Mouse (Mus musculus) liver, embryonic 12.5 days (tissue): ENCODE measurements around the gene Rpusd1. TPM values are rescaled to one million over a fixed set of nuclear protein-coding genes. Genes with fewer than 3 reads are reported as not detected.

ENCODE experiments used
- ATAC-seq: fragments of 200-750 bp; cut with Nextera tagmentation; 2 replicates; pipeline ENCODE4 v1.8.0; 2017; ENCODE audit warnings: moderate number of reproducible peaks, mild to moderate bottlenecking, moderate library complexity
- H3K27ac ChIP-seq: fragments of 300-500 bp; sonication (generic); 2 replicates; pipeline ENCODE4 v1.5.1; 2016; ENCODE audit warnings: mild to moderate bottlenecking
- H3K27me3 ChIP-seq: fragments of 300-500 bp; sonication (generic); replicated peaks from 2 replicates; pipeline ENCODE4 v1.6.1; 2016; ENCODE audit warnings: mild to moderate bottlenecking, moderate library complexity
- H3K36me3 ChIP-seq: fragments of 300-500 bp; sonication (generic); 2 replicates; pipeline ENCODE4 v1.6.1; 2016; ENCODE audit warnings: mild to moderate bottlenecking, moderate library complexity
- H3K4me1 ChIP-seq: fragments of 300-500 bp; sonication (generic); 2 replicates; pipeline ENCODE4 v1.6.1; 2016
- H3K4me2 ChIP-seq: fragments of 300-500 bp; sonication (generic); 2 replicates; pipeline ENCODE4 v1.6.1; 2016; ENCODE audit warnings: mild to moderate bottlenecking, moderate library complexity
- H3K4me3 ChIP-seq: fragments of 300-500 bp; sonication (generic); 2 replicates; pipeline ENCODE4 v1.5.1; 2016; ENCODE audit warnings: mild to moderate bottlenecking, moderate library complexity
- H3K9ac ChIP-seq: fragments of 300-500 bp; sonication (generic); 2 replicates; pipeline ENCODE4 v1.6.1; 2016; ENCODE audit warnings: mild to moderate bottlenecking, moderate library complexity
- H3K9me3 ChIP-seq: fragments of 300-500 bp; sonication (generic); replicated peaks from 2 replicates; pipeline ENCODE4 v1.6.1; 2016; ENCODE audit warnings: mild to moderate bottlenecking, moderate library complexity
- WGBS: fragments of 180-500 bp; shearing (Covaris S2); methylation state at CpG from one replicate; pipeline ENCODE4 v1.1.7; 2016; ENCODE audit not compliant: insufficient replicate concordance; 5-methylcytosine and 5-hydroxymethylcytosine counted together
- polyA plus RNA-seq: library from polyadenylated mRNA; unstranded; fragments of >200 nt; fragmentation: Nextera tagmentation; extraction: Ambion mirVana; gene quantifications from 2 replicates; pipeline ENCODE4 v1.2.1, GENCODE M21; 2016

Gene Rpusd1
- 8.8 and 10.3 TPM in 2 replicates for polyA plus RNA-seq

GRCm38 (mm10) chr17:25727265-25728008 is at the start of gene Rpusd1, which contains the start of gene Chtf18:
Rpusd1 (plus strand) TSS chr17:25727670.
Chtf18 (minus strand) TSS chr17:25727419.
- Histone ChIP-seq H3K36me3 (peaks cover 57% of the 10 kb centered on the region), H3K4me2 (peak within 1 kb of the TSS; percentile 93), H3K9ac (peak within 1 kb of the TSS; percentile 80), H3K27ac (peak within 1 kb of the TSS; percentile 47), H3K4me3 (peak within 1 kb of the TSS; percentile 75), H3K4me1 (peaks cover 38% of the 10 kb centered on the region), H3K9me3 (no peaks in the 10 kb centered on the region), H3K27me3 (no peaks in the 10 kb centered on the region)
- WGBS: 1% methylated on average over 37 of the region's 37 CpGs
- ATAC-seq: peak; percentile 97

- Histone ChIP-seq H3K9ac (no peak overlapping the region), H3K4me3 (no peak overlapping the region), H3K36me3 (no peaks in the 10 kb centered on the region), H3K9me3 (no peaks in the 10 kb centered on the region), H3K27me3 (peaks cover 13% of the 10 kb centered on the region), H3K27ac (no peak overlapping the region), H3K4me1 (no peaks in the 10 kb centered on the region), H3K4me2 (no peak overlapping the region)
- no peak for ATAC-seq
- 47% methylated on average over 6 of the region's 6 CpGs for WGBS
Measured at GRCm38 (mm10) chr17:25677969-25678368, 49.5 kb upstream of the Rpusd1 start.

GRCm38 (mm10) chr17:25679818-25680217 is 47.7 kb upstream of the Rpusd1 start:
- ATAC-seq: no peak
- no peak overlapping the region for H3K9ac ChIP-seq
- no peaks in the 10 kb centered on the region for H3K4me1 ChIP-seq
- H3K27ac ChIP-seq: no peak overlapping the region
- no peak overlapping the region for H3K4me3 ChIP-seq
- 22% methylated on average over 5 of the region's 5 CpGs for WGBS
- no peaks in the 10 kb centered on the region for H3K9me3 ChIP-seq
- no peak overlapping the region for H3K4me2 ChIP-seq
- peaks cover 23% of the 10 kb centered on the region for H3K27me3 ChIP-seq
- no peaks in the 10 kb centered on the region for H3K36me3 ChIP-seq

- no peak overlapping the region for H3K4me2 ChIP-seq
- peaks cover 40% of the 10 kb centered on the region for H3K27me3 ChIP-seq
- no peak overlapping the region for H3K4me3 ChIP-seq
- WGBS: 55% methylated on average over 4 of the region's 4 CpGs
- H3K4me1 ChIP-seq: no peaks in the 10 kb centered on the region
- no peak for ATAC-seq
- H3K9me3 ChIP-seq: no peaks in the 10 kb centered on the region
- no peak overlapping the region for H3K9ac ChIP-seq
- H3K27ac ChIP-seq: no peak overlapping the region
- no peaks in the 10 kb centered on the region for H3K36me3 ChIP-seq
Measured at GRCm38 (mm10) chr17:25681636-25682035, 45.8 kb upstream of the Rpusd1 start.

GRCm38 (mm10) chr17:25686323-25686722 is 41.1 kb upstream of the Rpusd1 start:
- Histone ChIP-seq H3K27me3 (peaks cover 50% of the 10 kb centered on the region), H3K36me3 (no peaks in the 10 kb centered on the region), H3K4me1 (no peaks in the 10 kb centered on the region), H3K4me3 (no peak overlapping the region), H3K4me2 (no peak overlapping the region), H3K9ac (no peak overlapping the region), H3K27ac (no peak overlapping the region), H3K9me3 (no peaks in the 10 kb centered on the region)
- no peak for ATAC-seq
- WGBS: 32% methylated on average over 7 of the region's 7 CpGs

GRCm38 (mm10) chr17:25688922-25689321 is 38.5 kb upstream of the Rpusd1 start:
- H3K27me3 ChIP-seq: peaks cover 46% of the 10 kb centered on the region
- H3K27ac ChIP-seq: no peak overlapping the region
- WGBS: 62% methylated on average over 4 of the region's 4 CpGs
- no peaks in the 10 kb centered on the region for H3K36me3 ChIP-seq
- no peaks in the 10 kb centered on the region for H3K9me3 ChIP-seq
- no peak overlapping the region for H3K4me3 ChIP-seq
- H3K4me1 ChIP-seq: no peaks in the 10 kb centered on the region
- H3K4me2 ChIP-seq: no peak overlapping the region
- H3K9ac ChIP-seq: no peak overlapping the region
- ATAC-seq: no peak

GRCm38 (mm10) chr17:25696263-25696662 is 31.2 kb upstream of the Rpusd1 start:
- no peak; the same call in 1 of the 2 replicates for ATAC-seq
- WGBS: 25% methylated on average over 1 of the region's 1 CpGs
- H3K27ac ChIP-seq: no peak overlapping the region

DNA sequence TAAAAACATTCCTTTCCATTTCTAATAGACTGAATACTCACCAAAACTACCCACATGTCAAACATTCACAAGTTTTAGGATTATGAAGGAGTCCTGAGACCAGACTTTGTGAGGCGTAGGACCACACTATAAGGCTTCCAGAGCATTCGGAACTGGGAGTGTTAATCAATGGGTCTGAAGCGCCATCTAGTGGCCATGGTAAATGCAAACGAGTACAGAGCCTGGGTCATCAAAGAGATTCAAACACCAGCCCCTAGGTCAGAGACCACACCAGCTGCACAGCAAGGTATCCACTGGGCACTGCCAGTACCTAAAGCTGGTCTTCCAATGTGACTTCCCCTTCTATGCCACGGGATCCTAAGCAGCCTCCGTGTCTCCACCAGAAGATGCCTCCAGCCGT is 29.0 kb upstream of the Rpusd1 start:
- Histone ChIP-seq H3K4me2 (no peak overlapping the region), H3K9me3 (no peaks in the 10 kb centered on the region), H3K27ac (no peak overlapping the region), H3K36me3 (no peaks in the 10 kb centered on the region), H3K4me1 (no peaks in the 10 kb centered on the region), H3K4me3 (no peak overlapping the region), H3K27me3 (peaks cover 6% of the 10 kb centered on the region; the same call in 1 of the 2 replicates), H3K9ac (no peak overlapping the region)
- 18% methylated on average over 7 of the region's 7 CpGs for WGBS
- ATAC-seq: no peak

More at GRCm38 (mm10) chr17:25696263-25696662, 31.2 kb upstream of the Rpusd1 start:
- no peak overlapping the region for H3K4me3 ChIP-seq
- no peaks in the 10 kb centered on the region for H3K9me3 ChIP-seq
- no peaks in the 10 kb centered on the region for H3K36me3 ChIP-seq
- H3K27me3 ChIP-seq: 0 out of 2 replicates have a peak, but pooled peaks cover 6% of the 10 kb centered on the region
- H3K9ac ChIP-seq: no peak overlapping the region
- no peak overlapping the region for H3K4me2 ChIP-seq
- no peaks in the 10 kb centered on the region for H3K4me1 ChIP-seq

DNA sequence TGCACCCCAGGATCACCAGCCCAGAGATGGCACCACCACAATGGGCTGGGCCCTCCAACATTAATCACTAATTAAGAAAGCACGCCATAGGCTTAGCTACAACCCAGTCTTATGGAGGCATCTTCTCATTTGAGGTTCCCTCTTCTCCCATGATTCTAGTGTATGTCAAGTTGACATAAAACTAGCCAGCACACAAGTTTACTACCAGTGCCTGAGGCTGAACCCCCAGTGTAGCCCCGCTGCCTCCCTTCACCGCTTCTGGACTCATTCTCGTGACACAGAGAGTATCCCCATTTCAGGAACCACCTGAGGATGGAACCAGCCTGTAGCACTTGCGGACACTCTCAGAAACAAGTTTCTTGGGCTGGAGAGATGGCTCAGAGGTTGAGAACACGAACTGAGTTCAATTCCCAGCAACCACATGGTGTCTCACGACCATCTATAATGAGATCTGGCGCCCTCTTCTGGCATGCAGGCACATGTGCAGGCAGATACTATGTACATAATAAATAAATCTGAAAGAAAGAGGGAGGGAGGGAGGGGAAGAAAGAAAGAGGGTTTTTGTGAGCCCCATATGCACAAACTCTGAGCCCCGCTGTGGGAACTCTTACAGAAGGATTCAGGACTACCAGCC is 26.5 kb upstream of the Rpusd1 start:
- WGBS: 52% methylated on average over 9 of the region's 9 CpGs
- no peak overlapping the region for H3K4me3 ChIP-seq
- H3K9ac ChIP-seq: no peak overlapping the region
- ATAC-seq: no peak
- H3K27ac ChIP-seq: no peak overlapping the region
- no peaks in the 10 kb centered on the region for H3K36me3 ChIP-seq
- H3K4me2 ChIP-seq: no peak overlapping the region
- H3K27me3 ChIP-seq: peaks cover 6% of the 10 kb centered on the region; the same call in 1 of the 2 replicates
- no peaks in the 10 kb centered on the region for H3K9me3 ChIP-seq
- H3K4me1 ChIP-seq: no peaks in the 10 kb centered on the region

- 67% methylated on average over 2 of the region's 2 CpGs for WGBS
- H3K4me1 ChIP-seq: no peaks in the 10 kb centered on the region
- peaks cover 16% of the 10 kb centered on the region for H3K27me3 ChIP-seq
- no peak overlapping the region for H3K9ac ChIP-seq
- H3K4me3 ChIP-seq: no peak overlapping the region
- H3K36me3 ChIP-seq: no peaks in the 10 kb centered on the region
- no peak overlapping the region for H3K4me2 ChIP-seq
- H3K27ac ChIP-seq: no peak overlapping the region
- ATAC-seq: peak; percentile 37; the same call in 1 of the 2 replicates
- no peaks in the 10 kb centered on the region; the same call in 1 of the 2 replicates for H3K9me3 ChIP-seq
Measured at GRCm38 (mm10) chr17:25709994-25710393, 17.5 kb upstream of the Rpusd1 start.

DNA sequence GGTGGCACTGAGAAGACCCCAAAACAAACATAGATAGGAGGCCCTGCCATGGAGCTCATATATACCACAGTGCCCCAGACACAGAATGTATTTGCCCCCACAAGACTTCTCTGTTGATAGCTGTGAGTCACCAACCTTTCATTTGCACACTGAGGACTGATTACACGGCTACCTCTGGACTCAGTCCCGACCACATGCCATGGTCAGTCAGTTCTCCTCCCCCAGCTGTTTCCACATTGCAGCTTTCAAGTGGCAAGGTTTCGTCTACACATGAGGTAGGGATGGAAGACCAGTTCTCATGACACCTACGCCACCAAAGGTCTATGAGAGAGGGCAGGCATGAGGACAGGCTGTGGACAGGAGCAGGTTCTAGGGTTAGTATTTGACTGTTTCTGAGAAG is 16.3 kb upstream of the Rpusd1 start:
- H3K9ac ChIP-seq: no peak overlapping the region
- H3K36me3 ChIP-seq: no peaks in the 10 kb centered on the region
- no peak for ATAC-seq
- H3K4me3 ChIP-seq: no peak overlapping the region
- H3K27ac ChIP-seq: no peak overlapping the region
- H3K4me1 ChIP-seq: peaks cover 7% of the 10 kb centered on the region
- peaks cover 28% of the 10 kb centered on the region for H3K27me3 ChIP-seq
- no peaks in the 10 kb centered on the region; the same call in 1 of the 2 replicates for H3K9me3 ChIP-seq
- WGBS: 54% methylated on average over 4 of the region's 4 CpGs
- H3K4me2 ChIP-seq: no peak overlapping the region

DNA sequence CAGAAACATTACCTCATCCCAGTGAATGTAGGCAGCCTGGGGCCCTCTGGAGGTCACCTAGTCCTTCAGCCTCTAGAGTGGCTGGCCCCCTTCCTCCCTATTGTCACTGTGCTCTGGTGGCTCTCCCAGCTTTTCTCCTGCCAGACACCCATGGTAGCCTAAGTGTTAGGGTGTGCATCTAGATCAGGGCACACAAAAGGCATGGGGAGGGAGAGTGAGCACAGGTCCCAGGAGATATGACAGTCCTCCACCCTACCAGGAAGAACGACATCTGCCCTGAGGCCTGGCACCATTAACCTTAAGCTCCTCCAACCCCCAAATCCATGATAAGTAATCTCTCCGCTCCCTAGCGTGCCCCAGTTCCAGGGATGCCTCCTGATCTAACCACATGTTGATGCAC is 11.8 kb upstream of the Rpusd1 start:
- H3K4me1 ChIP-seq: peaks cover 23% of the 10 kb centered on the region
- H3K4me3 ChIP-seq: no peak overlapping the region
- 33% methylated on average over 3 of the region's 3 CpGs for WGBS
- H3K4me2 ChIP-seq: no peak overlapping the region
- H3K27me3 ChIP-seq: peaks cover 55% of the 10 kb centered on the region
- peaks cover 24% of the 10 kb centered on the region for H3K36me3 ChIP-seq
- peak; percentile 36; the same call in 1 of the 2 replicates for ATAC-seq
- H3K9me3 ChIP-seq: no peaks in the 10 kb centered on the region
- H3K9ac ChIP-seq: no peak overlapping the region
- no peak overlapping the region for H3K27ac ChIP-seq
